Mouse (Mus musculus) small intestine, adult 2 months (tissue): Measurements from ENCODE around the gene Gm3558.
"Not testable (repeated sequence)": the region's sequence is repeated elsewhere in the genome, so short reads cannot be mapped to it uniquely, and the experiment has no call there.

Experiments used
- CTCF ChIP-seq: fragments of 200-500 bp; IDR thresholded peaks from 2 replicates; pipeline ENCODE4 v1.5.1; 2012; ENCODE audit warnings: low read depth, mild to moderate bottlenecking, control low read depth, inconsistent platforms, low read length, moderate library complexity, mixed read lengths; ENCODE audit not compliant: insufficient replicate concordance, insufficient read length; ENCODE audit errors: extremely low read depth
- POLR2A ChIP-seq: fragments of 200-500 bp; IDR thresholded peaks from 2 replicates; pipeline ENCODE4 v1.6.1; 2012; ENCODE audit warnings: low read depth, mild to moderate bottlenecking, control low read depth, inconsistent platforms, low read length, moderate library complexity

- not testable (repeated sequence) for TF ChIP-seq POLR2A, CTCF
These were observed at the start of gene Gm3558 for GRCm38 (mm10) chr14:7568382-7568781.
